8 mouse cellular contexts compared by ENCODE assay signal in genomic region chr11:78856310-78856709, GRCm38 (mm10). TPM values are rescaled to one million over a fixed set of nuclear protein-coding genes. Genes with fewer than 3 reads are reported as not detected.
DNase-seq lines count a peak whose midpoint lies in the region; ATAC-seq lines count a peak whose summit lies in the region.

No protein-coding gene starts in this region.

- H3K36me3 ChIP-seq in midbrain, embryonic 10.5 days = no peaks in the 10 kb centered on the region
- no peaks in the 10 kb centered on the region for H3K36me3 ChIP-seq in midbrain, embryonic 13.5 days
- no peaks in the 10 kb centered on the region for H3K36me3 ChIP-seq in intestine, embryonic 15.5 days
- H3K36me3 ChIP-seq in neural tube, embryonic 11.5 days (ENCODE audit: control insufficient read depth, insufficient read depth, low read length) = no peaks in the 10 kb centered on the region

- ATAC-seq in midbrain, embryonic 13.5 days = no peak; the same call in 1 of the 2 replicates
- ATAC-seq in intestine, embryonic 15.5 days = peak; percentile 49; the same call in 1 of the 2 replicates
- ATAC-seq in neural tube, embryonic 11.5 days (ENCODE audit: insufficient read depth, low FRiP score, low TSS enrichment) = no peak

- no peak overlapping the region for H3K27ac ChIP-seq in midbrain, embryonic 10.5 days (replicated peaks)
- no peak overlapping the region for H3K27ac ChIP-seq in midbrain, embryonic 13.5 days
- H3K27ac ChIP-seq in intestine, embryonic 15.5 days = no peak overlapping the region
- no peak overlapping the region for H3K27ac ChIP-seq in neural tube, embryonic 11.5 days (ENCODE audit: low read depth, low read length)

- intact Hi-C loops in left cerebral cortex, postnatal 36 days (cut with DNase I) = loop anchor here (1.0 to 2.0 kb wide), 2 partner anchors 67 to 100 kb away; no protein-coding TSS in a partner anchor

- peaks cover 43% of the 10 kb centered on the region for H3K4me1 ChIP-seq in midbrain, embryonic 10.5 days
- peaks cover 18% of the 10 kb centered on the region for H3K4me1 ChIP-seq in midbrain, embryonic 13.5 days (replicated peaks)
- H3K4me1 ChIP-seq in intestine, embryonic 15.5 days (replicated peaks) = no peaks in the 10 kb centered on the region
- no peaks in the 10 kb centered on the region; the same call in 1 of the 2 replicates for H3K4me1 ChIP-seq in neural tube, embryonic 11.5 days (ENCODE audit: control insufficient read depth, insufficient read depth, low read length)

- H3K27me3 ChIP-seq in midbrain, embryonic 10.5 days (ENCODE audit: low read depth, poor library complexity, severe bottlenecking) = 0 out of 2 replicates have a peak, but pooled peaks cover 4% of the 10 kb centered on the region
- 0 out of 2 replicates have a peak, but pooled peaks cover 2% of the 10 kb centered on the region for H3K27me3 ChIP-seq in midbrain, embryonic 13.5 days
- H3K27me3 ChIP-seq in intestine, embryonic 15.5 days (replicated peaks) = no peaks in the 10 kb centered on the region
- H3K27me3 ChIP-seq in neural tube, embryonic 11.5 days (ENCODE audit: control insufficient read depth, insufficient read depth, low read length) = no peaks in the 10 kb centered on the region

- no peak overlapping the region for H3K4me2 ChIP-seq in midbrain, embryonic 13.5 days (replicated peaks)
- no peak overlapping the region for H3K4me2 ChIP-seq in intestine, embryonic 15.5 days (replicated peaks)
- no peak overlapping the region for H3K4me2 ChIP-seq in neural tube, embryonic 11.5 days (ENCODE audit: low read depth)

- DNase-seq in midbrain, embryonic 10.5 days (ENCODE audit: low spot score) = peak; percentile 86
- peak; percentile 61 for DNase-seq in c-Kit-positive CD71-positive TER-119-negative erythroid progenitor cells, embryonic 14.5 days (ENCODE audit: low read depth)
- DNase-seq in forelimb bud, embryonic 11.5 days (ENCODE audit: low read depth, low spot score) = peak; percentile 81
- DNase-seq in left cerebral cortex, postnatal 36 days (ENCODE audit: low spot score in 2 of 2) = peak; percentile 66 to 78
- DNase-seq in neural tube, embryonic 11.5 days (ENCODE audit: low spot score) = peak; percentile 85
- DNase-seq in testis, postnatal 10 days (ENCODE audit: low spot score) = peak; percentile 92

- H3K9ac ChIP-seq in midbrain, embryonic 13.5 days (replicated peaks) = no peak overlapping the region
- H3K9ac ChIP-seq in intestine, embryonic 15.5 days = no peak overlapping the region
- no peak overlapping the region for H3K9ac ChIP-seq in neural tube, embryonic 11.5 days (ENCODE audit: low read length)

- no peak overlapping the region for H3K4me3 ChIP-seq in midbrain, embryonic 10.5 days
- H3K4me3 ChIP-seq in midbrain, embryonic 13.5 days (replicated peaks) = no peak overlapping the region
- no peak overlapping the region for H3K4me3 ChIP-seq in intestine, embryonic 15.5 days (replicated peaks)
- no peak overlapping the region for H3K4me3 ChIP-seq in neural tube, embryonic 11.5 days (ENCODE audit: low read depth, low read length)

- no peaks in the 10 kb centered on the region for H3K9me3 ChIP-seq in midbrain, embryonic 10.5 days (replicated peaks)
- H3K9me3 ChIP-seq in midbrain, embryonic 13.5 days = no peaks in the 10 kb centered on the region
- H3K9me3 ChIP-seq in intestine, embryonic 15.5 days = no peaks in the 10 kb centered on the region
- no peaks in the 10 kb centered on the region for H3K9me3 ChIP-seq in neural tube, embryonic 11.5 days (ENCODE audit: control insufficient read depth, low read length)

- WGBS in midbrain, embryonic 10.5 days = 13% methylated on average over 7 of the region's 7 CpGs
- WGBS in midbrain, embryonic 13.5 days = 8% methylated on average over 7 of the region's 7 CpGs
- 13% methylated on average over 7 of the region's 7 CpGs for WGBS in intestine, embryonic 15.5 days
- 14% methylated on average over 7 of the region's 7 CpGs for WGBS in neural tube, embryonic 11.5 days

RNA-seq across cellular contexts. Expression of gene Lyrm9, which starts 29.9 kb away (rescaled TPM):
- polyA plus RNA-seq in midbrain, embryonic 10.5 days (2016; fragmentation: Nextera tagmentation; extraction: Ambion mirVana) = 20.7 and 21.8 TPM in 2 replicates
- polyA plus RNA-seq in midbrain, embryonic 13.5 days (2015; fragmentation: Nextera tagmentation; extraction: Ambion mirVana) = 25.3 and 28.2 TPM in 2 replicates
- polyA plus RNA-seq in intestine, embryonic 15.5 days (2015; fragmentation: Nextera tagmentation; extraction: Ambion mirVana) = 15.9 and 17.9 TPM in 2 replicates
- total RNA-seq in left cerebral cortex, postnatal 36 days (2021) = 10 to 100 TPM; 25.9 to 29.8 TPM
- 16.6 and 21.6 TPM in 2 replicates for polyA plus RNA-seq in neural tube, embryonic 11.5 days (2014; fragmentation: Nextera tagmentation; extraction: Ambion mirVana)
